Mouse (Mus musculus) heart, embryonic 10.5 days (tissue): ENCODE measurements around the gene Zdhhc4. TPM values are rescaled to one million over a fixed set of nuclear protein-coding genes. Genes with fewer than 3 reads are reported as not detected.

Experiments used
- DNase-seq: peaks from one replicate; pipeline ENCODE4 v3.0.0-alpha.2; 2017; ENCODE audit warnings: low spot score
- H3K27ac ChIP-seq: fragments of 300-500 bp; sonication (generic); 2 replicates; pipeline ENCODE4 v1.5.1; 2016; ENCODE audit warnings: mild to moderate bottlenecking
- H3K27me3 ChIP-seq: fragments of 300-500 bp; sonication (generic); 2 replicates; pipeline ENCODE4 v1.6.1; 2016; ENCODE audit warnings: mild to moderate bottlenecking; ENCODE audit not compliant: poor library complexity, insufficient read depth, severe bottlenecking
- H3K36me3 ChIP-seq: fragments of 300-500 bp; sonication (generic); 2 replicates; pipeline ENCODE4 v1.6.1; 2016; ENCODE audit warnings: mild to moderate bottlenecking, moderate library complexity
- H3K4me1 ChIP-seq: fragments of 300-500 bp; sonication (generic); 2 replicates; pipeline ENCODE4 v1.6.1; 2016; ENCODE audit warnings: mild to moderate bottlenecking
- H3K4me3 ChIP-seq: fragments of 300-500 bp; sonication (generic); 2 replicates; pipeline ENCODE4 v1.5.1; 2016; ENCODE audit warnings: mild to moderate bottlenecking, moderate library complexity
- H3K9me3 ChIP-seq: fragments of 300-500 bp; sonication (generic); 2 replicates; pipeline ENCODE4 v1.6.1; 2016; ENCODE audit warnings: mild to moderate bottlenecking, moderate library complexity
- WGBS: fragments of 180-500 bp; shearing (Covaris S2); methylation state at CpG from one replicate; pipeline ENCODE4 v1.1.7; 2016; 5-methylcytosine and 5-hydroxymethylcytosine counted together
- polyA plus RNA-seq: library from polyadenylated mRNA; unstranded; fragments of >200 nt; fragmentation: Nextera tagmentation; extraction: Ambion mirVana; gene quantifications from 2 replicates; pipeline ENCODE4 v1.2.1, GENCODE M21; 2016

The Zdhhc4 gene
- polyA plus RNA-seq, result 55.5 and 58.6 TPM in 2 replicates

GRCm38 (mm10) chr5:143328690-143329495, at the start of gene Zdhhc4:
Zdhhc4 (minus strand) TSS chr5:143329256.
- under 1% methylated on average over 57 of the region's 57 CpGs for WGBS
- H3K4me3 ChIP-seq, result peak within 1 kb of the TSS; percentile 99
- peak; percentile 92 for DNase-seq
- H3K27me3 ChIP-seq, result no peaks in the 10 kb centered on the region
- H3K4me1 ChIP-seq, result peaks cover 22% of the 10 kb centered on the region
- H3K36me3 ChIP-seq, result peaks cover 28% of the 10 kb centered on the region
- H3K9me3 ChIP-seq, result no peaks in the 10 kb centered on the region
- H3K27ac ChIP-seq, result peak within 1 kb of the TSS; percentile 91

- H3K36me3 ChIP-seq, result no peaks in the 10 kb centered on the region
- no peaks in the 10 kb centered on the region for H3K9me3 ChIP-seq
- peaks cover 8% of the 10 kb centered on the region for H3K4me1 ChIP-seq
- no peak overlapping the region for H3K4me3 ChIP-seq
- 82% methylated on average over 4 of the region's 4 CpGs for WGBS
- no peak for DNase-seq
- H3K27me3 ChIP-seq, result peaks cover 74% of the 10 kb centered on the region
- H3K27ac ChIP-seq, result no peak overlapping the region
These were observed 47.1 kb upstream of the Zdhhc4 start for GRCm38 (mm10) chr5:143376156-143376555.

- Histone ChIP-seq H3K4me1 (peaks cover 9% of the 10 kb centered on the region), H3K4me3 (peak overlapping the region; percentile 38), H3K27ac (no peak overlapping the region), H3K9me3 (no peaks in the 10 kb centered on the region), H3K27me3 (peaks cover 74% of the 10 kb centered on the region), H3K36me3 (no peaks in the 10 kb centered on the region)
- whole genome bisulfite sequencing, result 7% methylated on average over 21 of the region's 21 CpGs
- DNase-seq, result peak; percentile 84
These were observed 46.2 kb upstream of the Zdhhc4 start for GRCm38 (mm10) chr5:143375242-143375641.

- Histone ChIP-seq H3K4me1 (peaks cover 16% of the 10 kb centered on the region), H3K9me3 (no peaks in the 10 kb centered on the region), H3K36me3 (no peaks in the 10 kb centered on the region), H3K4me3 (peak overlapping the region; percentile 58), H3K27me3 (peaks cover 89% of the 10 kb centered on the region), H3K27ac (no peak overlapping the region)
- whole genome bisulfite sequencing, result under 1% methylated on average over 35 of the region's 35 CpGs
- DNase-seq, result no peak
These were observed 43.8 kb upstream of the Zdhhc4 start for GRCm38 (mm10) chr5:143372818-143373217.

DNA sequence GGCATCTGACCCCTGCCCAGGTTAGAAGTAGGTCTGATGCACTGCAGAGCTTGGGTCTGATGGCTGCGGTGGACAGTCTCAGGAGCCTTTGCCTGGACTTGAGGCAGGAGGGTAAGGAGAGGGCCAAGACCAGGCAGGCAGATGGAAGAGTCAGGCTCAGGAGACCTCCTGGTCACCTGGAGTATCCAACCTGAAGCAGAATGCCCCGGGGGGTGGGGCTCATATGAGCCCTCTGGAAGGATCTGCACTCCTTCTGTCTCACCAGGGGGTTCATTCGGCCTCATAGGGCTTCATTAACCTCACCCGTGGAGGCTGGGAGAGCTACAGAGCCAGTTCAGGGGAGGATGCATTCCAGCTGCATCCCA, 42.1 kb upstream of the Zdhhc4 start:
- WGBS, result 56% methylated on average over 4 of the region's 4 CpGs
- H3K4me1 ChIP-seq, result peaks cover 16% of the 10 kb centered on the region
- H3K36me3 ChIP-seq, result no peaks in the 10 kb centered on the region
- H3K27ac ChIP-seq, result no peak overlapping the region
- peaks cover 90% of the 10 kb centered on the region for H3K27me3 ChIP-seq
- DNase-seq, result no peak
- no peak overlapping the region for H3K4me3 ChIP-seq
- no peaks in the 10 kb centered on the region for H3K9me3 ChIP-seq

GRCm38 (mm10) chr5:143370416-143371145, 41.5 kb upstream of the Zdhhc4 start:
- Histone ChIP-seq H3K36me3 (no peaks in the 10 kb centered on the region), H3K4me1 (peaks cover 15% of the 10 kb centered on the region), H3K27ac (no peak overlapping the region), H3K4me3 (peak overlapping the region; percentile 46; the same call in 1 of the 2 replicates), H3K9me3 (no peaks in the 10 kb centered on the region), H3K27me3 (peaks cover 93% of the 10 kb centered on the region)
- 26% methylated on average over 17 of the region's 17 CpGs for WGBS
- DNase-seq, result no peak

DNA sequence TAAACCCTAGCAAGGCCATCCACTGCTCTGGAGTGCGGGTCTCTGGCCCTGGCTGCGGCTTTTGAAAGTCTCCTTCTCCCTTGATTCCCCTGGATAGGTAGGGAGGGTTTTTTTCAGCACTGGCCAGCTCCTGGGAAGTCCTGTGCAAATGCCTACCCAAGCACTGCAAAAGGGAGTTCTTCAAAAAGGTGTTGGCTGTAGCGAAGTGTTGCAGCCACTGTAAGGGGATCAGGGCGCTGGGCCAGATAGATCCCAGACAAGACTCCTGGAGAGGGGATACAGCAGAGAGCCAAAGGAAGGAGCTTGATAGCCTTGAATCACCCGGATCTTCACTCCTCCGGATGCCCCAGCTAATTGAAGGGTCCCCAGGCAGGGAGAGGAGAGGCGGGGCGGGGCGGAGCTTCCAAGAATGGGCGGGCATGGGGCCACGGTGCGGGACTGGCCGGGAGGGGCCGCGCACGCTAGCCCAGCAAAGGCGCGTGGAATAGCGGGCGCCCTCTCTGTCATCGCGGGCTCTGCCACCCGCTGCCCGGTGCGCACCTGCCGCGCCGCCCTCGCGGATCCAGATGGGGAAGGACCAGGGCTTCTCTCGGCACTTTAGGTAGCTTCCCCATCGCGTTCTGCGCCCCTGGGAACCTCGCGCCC, 40.7 kb upstream of the Zdhhc4 start:
- peaks cover 13% of the 10 kb centered on the region for H3K4me1 ChIP-seq
- peak overlapping the region; percentile 46 for H3K4me3 ChIP-seq
- no peak overlapping the region for H3K27ac ChIP-seq
- no peaks in the 10 kb centered on the region for H3K9me3 ChIP-seq
- WGBS, result 1% methylated on average over 36 of the region's 36 CpGs
- no peak for DNase-seq
- no peaks in the 10 kb centered on the region for H3K36me3 ChIP-seq
- peaks cover 93% of the 10 kb centered on the region for H3K27me3 ChIP-seq

DNA sequence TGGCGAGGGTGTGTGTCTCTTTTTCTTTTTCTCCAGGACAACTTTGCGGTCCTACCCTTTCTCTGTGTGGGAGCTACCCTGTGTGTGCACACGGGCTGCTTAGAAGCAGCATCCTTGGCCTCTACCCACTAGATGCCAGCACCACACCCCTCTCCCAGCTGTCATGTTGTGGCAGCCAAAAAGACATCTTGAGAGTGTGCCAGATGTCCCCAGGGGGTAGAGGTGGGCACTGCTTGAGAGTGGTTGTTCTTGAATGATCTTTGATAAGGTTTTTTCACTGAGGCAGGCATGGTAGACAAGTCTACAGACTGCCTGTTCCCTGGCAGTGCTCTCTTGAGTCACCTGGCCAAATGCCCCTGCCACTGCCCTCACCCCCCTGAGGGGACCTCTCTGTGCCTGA, 38.9 kb upstream of the Zdhhc4 start:
- Histone ChIP-seq H3K27me3 (peaks cover 83% of the 10 kb centered on the region), H3K27ac (no peak overlapping the region), H3K4me3 (no peak overlapping the region), H3K36me3 (no peaks in the 10 kb centered on the region), H3K4me1 (peaks cover 26% of the 10 kb centered on the region), H3K9me3 (no peaks in the 10 kb centered on the region)
- WGBS, result 74% methylated on average over 3 of the region's 3 CpGs
- DNase-seq, result no peak

GRCm38 (mm10) chr5:143363678-143364615, 34.9 kb upstream of the Zdhhc4 start:
- Histone ChIP-seq H3K36me3 (no peaks in the 10 kb centered on the region), H3K9me3 (no peaks in the 10 kb centered on the region), H3K27me3 (peaks cover 70% of the 10 kb centered on the region), H3K4me3 (peak overlapping the region; percentile 70), H3K27ac (peak overlapping the region; percentile 75), H3K4me1 (peaks cover 17% of the 10 kb centered on the region)
- peak; percentile 91 for DNase-seq
- under 1% methylated on average over 47 of the region's 47 CpGs for WGBS

DNA sequence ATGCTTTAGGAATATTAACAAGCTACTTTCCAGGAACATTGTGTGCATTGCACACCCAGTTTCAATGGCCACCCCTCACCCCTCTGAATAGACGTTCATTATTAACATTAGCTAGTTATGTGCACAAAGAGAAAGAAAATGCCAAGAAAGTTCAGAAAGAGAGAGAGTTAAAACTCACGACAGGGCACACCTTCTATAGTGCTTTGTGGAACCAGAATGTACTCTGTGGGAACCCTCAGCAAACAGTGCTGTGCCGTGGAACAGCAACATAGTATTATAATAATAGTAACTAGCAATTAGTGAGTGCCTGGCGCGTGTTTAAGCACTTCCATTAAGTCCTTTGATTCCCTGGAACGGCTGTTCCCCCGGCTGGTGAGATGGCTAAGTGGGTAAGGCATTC, 32.4 kb upstream of the Zdhhc4 start:
- no peak overlapping the region for H3K27ac ChIP-seq
- no peak for DNase-seq
- no peaks in the 10 kb centered on the region for H3K9me3 ChIP-seq
- H3K27me3 ChIP-seq, result peaks cover 77% of the 10 kb centered on the region
- peaks cover 30% of the 10 kb centered on the region for H3K4me1 ChIP-seq
- H3K36me3 ChIP-seq, result no peaks in the 10 kb centered on the region
- WGBS, result 71% methylated on average over 7 of the region's 7 CpGs
- H3K4me3 ChIP-seq, result no peak overlapping the region

GRCm38 (mm10) chr5:143360000-143360399, 30.9 kb upstream of the Zdhhc4 start:
- DNase-seq, result no peak
- peaks cover 33% of the 10 kb centered on the region for H3K4me1 ChIP-seq
- H3K27ac ChIP-seq, result no peak overlapping the region
- no peaks in the 10 kb centered on the region for H3K36me3 ChIP-seq
- peaks cover 74% of the 10 kb centered on the region for H3K27me3 ChIP-seq
- no peaks in the 10 kb centered on the region for H3K9me3 ChIP-seq
- no peak overlapping the region for H3K4me3 ChIP-seq
- WGBS, result 61% methylated on average over 5 of the region's 5 CpGs

GRCm38 (mm10) chr5:143359263-143359662, 30.2 kb upstream of the Zdhhc4 start:
- peaks cover 69% of the 10 kb centered on the region for H3K27me3 ChIP-seq
- no peak for DNase-seq
- H3K9me3 ChIP-seq, result no peaks in the 10 kb centered on the region
- peaks cover 27% of the 10 kb centered on the region for H3K4me1 ChIP-seq
- no peaks in the 10 kb centered on the region for H3K36me3 ChIP-seq
- WGBS, result 31% methylated on average over 7 of the region's 7 CpGs
- H3K27ac ChIP-seq, result no peak overlapping the region
- no peak overlapping the region for H3K4me3 ChIP-seq
